Comparison of ENCODE assay signal across 9 mouse cellular contexts in the genomic region with DNA sequence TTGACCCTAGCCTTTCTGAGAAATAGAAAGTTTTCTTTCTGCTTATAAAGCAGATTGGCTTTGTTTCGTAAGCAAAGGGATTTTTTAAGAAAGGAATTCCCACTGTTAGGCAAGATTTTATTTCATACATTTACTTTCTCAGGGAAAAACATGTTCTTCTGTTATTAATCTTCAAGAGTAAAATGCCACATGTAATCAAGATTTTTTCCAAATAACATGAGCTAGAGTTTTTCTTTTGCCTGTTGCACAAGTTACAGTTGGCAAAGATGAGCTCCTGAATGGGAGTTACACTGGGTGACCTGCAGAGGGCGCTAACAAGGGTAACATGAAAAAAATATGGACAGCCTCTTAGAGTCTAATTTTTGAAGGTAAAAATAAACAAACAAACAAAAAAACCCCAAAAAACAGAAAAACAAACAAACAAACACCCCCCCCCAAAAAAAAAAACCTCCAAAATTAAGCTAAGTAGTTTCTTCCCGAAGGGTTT.
A peak's percentile ranks its signal among the peaks of the same experiment; 100 is the strongest.
DNase-seq lines count a peak whose midpoint lies in the region; ATAC-seq and TF ChIP-seq lines count a peak whose summit lies in the region.
"Had no signal": no experiment of that assay in that cellular context is flagged by ENCODE, and none has a peak within 500 bp of the region (broad histone marks: within the 10 kb centered on the region; RNA-seq: fewer than 3 reads in every experiment).

No protein-coding gene starts in this region.

- peak; percentile 83 for TF ChIP-seq CTCF in layer of hippocampus, adult 2 months (conservative IDR thresholded peaks at IDR 0.05)

- H3K4me3 ChIP-seq in layer of hippocampus, adult 2 months, result no peak overlapping the region
- H3K4me3 ChIP-seq in limb, embryonic 11.5 days (ENCODE audit: low read depth, low read length), result no peak overlapping the region
- H3K4me3 ChIP-seq: lung, embryonic 15.5 days had no signal

- H3K4me1 ChIP-seq in limb, embryonic 11.5 days (ENCODE audit: control insufficient read depth, insufficient read depth, low read length), result peaks cover 32% of the 10 kb centered on the region

- H3K36me3 ChIP-seq in limb, embryonic 11.5 days (ENCODE audit: control insufficient read depth, insufficient read depth, low read length), result no peaks in the 10 kb centered on the region
- H3K36me3 ChIP-seq: lung, embryonic 15.5 days had no signal

- H3K27ac ChIP-seq in layer of hippocampus, adult 2 months, result no peak overlapping the region
- peak overlapping the region; percentile 38; the same call in 1 of the 2 replicates for H3K27ac ChIP-seq in limb, embryonic 11.5 days (replicated peaks; ENCODE audit: low read depth, low read length)
- H3K27ac ChIP-seq: lung, embryonic 15.5 days had no signal

- H3K4me2 ChIP-seq in limb, embryonic 11.5 days (ENCODE audit: low read depth, severe bottlenecking), result no peak overlapping the region
- H3K4me2 ChIP-seq: lung, embryonic 15.5 days had no signal

- WGBS in limb, embryonic 11.5 days, result 69% methylated on average over 3 of the region's 3 CpGs

- H3K27me3 ChIP-seq in limb, embryonic 11.5 days (ENCODE audit: control insufficient read depth, insufficient read depth, low read length), result no peaks in the 10 kb centered on the region

- H3K9me3 ChIP-seq in limb, embryonic 11.5 days (ENCODE audit: control insufficient read depth, low read length), result no peaks in the 10 kb centered on the region
- H3K9me3 ChIP-seq: lung, embryonic 15.5 days had no signal

- H3K9ac ChIP-seq in limb, embryonic 11.5 days (ENCODE audit: low read length), result no peak overlapping the region
- H3K9ac ChIP-seq: lung, embryonic 15.5 days had no signal

- no peak for ATAC-seq in limb, embryonic 11.5 days (ENCODE audit: insufficient number of reproducible peaks, low FRiP score, low TSS enrichment, low read depth)

- peak; percentile 34 to 43 for DNase-seq in cerebellum, adult 18-20 months
- no peak for DNase-seq in cerebellum, adult 9-11 months
- DNase-seq in layer of hippocampus, adult 2 months (ENCODE audit: low spot score in 2 of 2), result peak in 1 of 2 experiments; percentile 25
- no peak for DNase-seq in layer of hippocampus, adult 9-10 months (ENCODE audit: low spot score)
- peak; percentile 42 for DNase-seq in adrenal gland, postnatal 25 days
- no peak for DNase-seq in limb, embryonic 11.5 days (ENCODE audit: low spot score)
- no peak for DNase-seq in ovary, postnatal 10 days (ENCODE audit: low spot score)
- DNase-seq in right cerebral cortex, postnatal 36 days (ENCODE audit: low spot score in 2 of 2), result no peak

Comparison
In these comparisons a context has a peak if more than half of its experiments do, and no peak if none do; other contexts are left out.
1. DNase-seq: peak in cerebellum, adult 18-20 months (2 of 2) and adrenal gland, postnatal 25 days (single experiment); none in cerebellum, adult 9-11 months (single experiment), layer of hippocampus, adult 9-10 months (single experiment), limb, embryonic 11.5 days (single experiment), ovary, postnatal 10 days (single experiment) and right cerebral cortex, postnatal 36 days (0 of 2).